Comparison of ENCODE assay signal across 17 mouse cellular contexts in genomic region chr1:180288872-180289468, GRCm38 (mm10). TPM values are rescaled to one million over a fixed set of nuclear protein-coding genes. Genes with fewer than 3 reads are reported as not detected.
A peak's percentile ranks its signal among the peaks of the same experiment; 100 is the strongest.
DNase-seq lines count a peak whose midpoint lies in the region; ATAC-seq and TF ChIP-seq lines count a peak whose summit lies in the region.
"Had no signal": no experiment of that assay in that cellular context is flagged by ENCODE, and none has a peak within 500 bp of the region (broad histone marks: within the 10 kb centered on the region; RNA-seq: fewer than 3 reads in every experiment).

No protein-coding gene starts in this region.

- no peak for TF ChIP-seq EP300 in MEL (IDR thresholded peaks at IDR 0.05; ENCODE audit: low read depth in 1 of 2, low read length in 2 of 2)

- H3K27ac ChIP-seq in kidney, postnatal 0 days, result no peak overlapping the region
- H3K27ac ChIP-seq in MEL (ENCODE audit: control insufficient read depth, low read depth, low read length), result no peak overlapping the region
- no peak overlapping the region for H3K27ac ChIP-seq in forebrain, postnatal 0 days (ENCODE audit: low read depth, low read length)
- H3K27ac ChIP-seq: forebrain, embryonic 15.5 days; liver, embryonic 14.5 days; midbrain, embryonic 12.5 days; neural tube, embryonic 12.5 days had no signal

- no peaks in the 10 kb centered on the region for H3K79me2 ChIP-seq in MEL (ENCODE audit: control insufficient read depth, insufficient read depth, low read length, poor library complexity)

- TF ChIP-seq POLR2A in MEL (IDR thresholded peaks at IDR 0.05; ENCODE audit: control insufficient read depth in 1 of 2, insufficient read depth in 1 of 2, low read depth in 1 of 2, low read length in 2 of 2, poor library complexity in 1 of 2), result no peak

- no peak overlapping the region for H3K9ac ChIP-seq in kidney, postnatal 0 days (ENCODE audit: low read depth, low read length)
- no peak overlapping the region for H3K9ac ChIP-seq in MEL (ENCODE audit: control insufficient read depth, low read depth, low read length, poor library complexity, severe bottlenecking)
- no peak overlapping the region for H3K9ac ChIP-seq in forebrain, postnatal 0 days
- H3K9ac ChIP-seq: forebrain, embryonic 15.5 days; liver, embryonic 14.5 days; midbrain, embryonic 12.5 days; neural tube, embryonic 12.5 days had no signal

- ATAC-seq in kidney, postnatal 0 days (replicated peaks; ENCODE audit: low FRiP score, low read depth), result peak; percentile 53; the same call in 1 of the 2 replicates
- ATAC-seq in forebrain, postnatal 0 days, result no peak
- ATAC-seq: forebrain, embryonic 15.5 days; inflammation-experienced regulatory T-cells, adult 6 months had no signal

- DNase-seq in kidney, postnatal 0 days (ENCODE audit: low spot score), result no peak
- no peak for DNase-seq in kidney, adult 8-10 months
- peak; percentile 26 for DNase-seq in 3134 (ENCODE audit: extremely low read depth, insufficient read length, low spot score)
- no peak for DNase-seq in MEL (ENCODE audit: low read depth, low spot score)
- DNase-seq in kidney, postnatal 4 days, result peak; percentile 38 to 61
- no peak for DNase-seq in forebrain, postnatal 0 days
- no peak for DNase-seq in embryo, embryonic 10.5 days (ENCODE audit: low spot score)
- DNase-seq: adrenal gland, adult 2 months; cerebellum, adult 8-10 months; gastrocnemius, postnatal 10 days; heart, postnatal 4 days had no signal

- peaks cover 16% of the 10 kb centered on the region for H3K4me1 ChIP-seq in kidney, postnatal 0 days (replicated peaks; ENCODE audit: insufficient read depth, low read length)
- peaks cover 3 to 21% of the 10 kb centered on the region in 2 experiments; a peak in 3 of 4 replicates for H3K4me1 ChIP-seq in MEL (ENCODE audit: control insufficient read depth in 1 of 2, insufficient read depth in 2 of 2, low read length in 2 of 2)
- no peaks in the 10 kb centered on the region for H3K4me1 ChIP-seq in forebrain, postnatal 0 days (ENCODE audit: insufficient read depth)
- H3K4me1 ChIP-seq: forebrain, embryonic 15.5 days had no signal

- no peak for TF ChIP-seq CTCF in kidney, postnatal 0 days (IDR thresholded peaks at IDR 0.05; ENCODE audit: low read depth)
- TF ChIP-seq CTCF in MEL (IDR thresholded peaks at IDR 0.05 in 2 of 3, conservative IDR thresholded peaks at IDR 0.05 in 1 of 3; ENCODE audit: control insufficient read depth in 1 of 3, insufficient read depth in 1 of 3, low read depth in 2 of 3, low read length in 3 of 3, poor library complexity in 1 of 3, severe bottlenecking in 1 of 3), result no peak
- no peak for TF ChIP-seq CTCF in forebrain, postnatal 0 days (IDR thresholded peaks at IDR 0.05; ENCODE audit: low read depth)

- no peaks in the 10 kb centered on the region for H3K36me3 ChIP-seq in kidney, postnatal 0 days (ENCODE audit: insufficient read depth, low read length)
- no peaks in the 10 kb centered on the region; a peak in 2 of 4 replicates for H3K36me3 ChIP-seq in MEL (ENCODE audit: control insufficient read depth in 1 of 2, insufficient read depth in 2 of 2, low read length in 2 of 2)
- no peaks in the 10 kb centered on the region for H3K36me3 ChIP-seq in forebrain, postnatal 0 days (ENCODE audit: insufficient read depth)
- H3K36me3 ChIP-seq: forebrain, embryonic 15.5 days; midbrain, embryonic 12.5 days; neural tube, embryonic 12.5 days had no signal

- peak overlapping the region; percentile 10; the same call in 1 of the 2 replicates for H3K4me2 ChIP-seq in kidney, postnatal 0 days (ENCODE audit: low read length)
- H3K4me2 ChIP-seq in forebrain, postnatal 0 days (ENCODE audit: low read depth), result no peak overlapping the region
- H3K4me2 ChIP-seq: forebrain, embryonic 15.5 days; heart, embryonic 11.5 days; midbrain, embryonic 12.5 days; neural tube, embryonic 12.5 days had no signal

- no peaks in the 10 kb centered on the region for H3K27me3 ChIP-seq in kidney, postnatal 0 days (ENCODE audit: insufficient read depth, low read length)
- H3K27me3 ChIP-seq in MEL (ENCODE audit: control insufficient read depth in 1 of 2, insufficient read depth in 2 of 2, low read length in 2 of 2), result no peaks in the 10 kb centered on the region; a peak in 1 of 4 replicates
- H3K27me3 ChIP-seq in forebrain, postnatal 0 days (ENCODE audit: insufficient read depth, low read length), result no peaks in the 10 kb centered on the region; the same call in 1 of the 2 replicates
- H3K27me3 ChIP-seq: forebrain, embryonic 15.5 days; neural tube, embryonic 12.5 days had no signal

- H3K9me3 ChIP-seq in kidney, postnatal 0 days (replicated peaks; ENCODE audit: low read length), result no peaks in the 10 kb centered on the region
- no peaks in the 10 kb centered on the region for H3K9me3 ChIP-seq in MEL (replicated peaks; ENCODE audit: insufficient read depth, low read length)
- no peaks in the 10 kb centered on the region for H3K9me3 ChIP-seq in forebrain, postnatal 0 days (ENCODE audit: low read length)
- H3K9me3 ChIP-seq: forebrain, embryonic 15.5 days; midbrain, embryonic 12.5 days; neural tube, embryonic 12.5 days had no signal

- no peak for TF ChIP-seq RAD21 in MEL (IDR thresholded peaks at IDR 0.05; ENCODE audit: low read depth, low read length)

- 76% methylated on average over 6 of the region's 7 CpGs for WGBS in kidney, postnatal 0 days
- WGBS in forebrain, postnatal 0 days, result 84% methylated on average over 7 of the region's 7 CpGs

- H3K4me3 ChIP-seq in kidney, postnatal 0 days (replicated peaks; ENCODE audit: low read depth, low read length), result no peak overlapping the region
- H3K4me3 ChIP-seq in MEL (ENCODE audit: control insufficient read depth in 1 of 2, insufficient read depth in 1 of 2, low read depth in 2 of 2, low read length in 2 of 2), result no peak overlapping the region
- no peak overlapping the region for H3K4me3 ChIP-seq in forebrain, postnatal 0 days (ENCODE audit: low read depth, low read length)
- H3K4me3 ChIP-seq: forebrain, embryonic 15.5 days; midbrain, embryonic 12.5 days; neural tube, embryonic 12.5 days had no signal

TF ChIP-seq in MEL, 35 proteins besides CTCF, POLR2A, EP300 and RAD21:
- TF ChIP-seq NRF1 (IDR thresholded peaks at IDR 0.05; ENCODE audit: insufficient read depth, low read depth, low read length, poor library complexity, severe bottlenecking) (peak; percentile 57), NELFE (IDR thresholded peaks at IDR 0.05; ENCODE audit: low read depth, low read length) (no peak), MEF2A (IDR thresholded peaks at IDR 0.05; ENCODE audit: extremely low read depth, insufficient replicate concordance, low read depth, low read length, poor library complexity, severe bottlenecking) (no peak), MYC (IDR thresholded peaks at IDR 0.05; ENCODE audit: low read depth, low read length) (no peak)

RNA-seq across cellular contexts. Expression of gene Psen2, which starts 25.7 kb away (rescaled TPM):
- 19.8 and 20.8 TPM in 2 replicates for polyA plus RNA-seq in kidney, postnatal 0 days (2015; fragmentation: Nextera tagmentation; extraction: Ambion mirVana)
- total RNA-seq in MEL (2012; rRNA removed), result 37.0 and 39.2 TPM in 2 replicates
- 10 to 100 TPM in 1 of 2 experiments, not detected in 1; 35.0 TPM for polyA plus RNA-seq in MEL (2012; ENCODE audit: insufficient read depth in 1 of 2, insufficient read length in 2 of 2, low read depth in 1 of 2, low replicate concordance in 2 of 2, missing spikeins in 1 of 2)
- 18.9 and 22.8 TPM in 2 replicates for total RNA-seq in forebrain, postnatal 0 days (2014; rRNA removed)
- polyA plus RNA-seq in forebrain, postnatal 0 days (2015; fragmentation: Nextera tagmentation; extraction: Ambion mirVana), result 16.0 and 17.9 TPM in 2 replicates

RNA-seq across cellular contexts. Expression of gene Itpkb, which starts 41.3 kb away (rescaled TPM):
- polyA plus RNA-seq in kidney, postnatal 0 days (2015; fragmentation: Nextera tagmentation; extraction: Ambion mirVana), result 6.8 and 7.1 TPM in 2 replicates
- total RNA-seq in MEL (2012; rRNA removed), result 3.4 and 3.7 TPM in 2 replicates
- polyA plus RNA-seq in MEL (2012; ENCODE audit: insufficient read depth in 1 of 2, insufficient read length in 2 of 2, low read depth in 1 of 2, low replicate concordance in 2 of 2, missing spikeins in 1 of 2), result 1 to 10 TPM in 1 of 2 experiments, not detected in 1; 9.2 TPM
- 6.4 and 6.5 TPM in 2 replicates for total RNA-seq in forebrain, postnatal 0 days (2014; rRNA removed)
- polyA plus RNA-seq in forebrain, postnatal 0 days (2015; fragmentation: Nextera tagmentation; extraction: Ambion mirVana), result 1.3 and 1.9 TPM in 2 replicates

Comparison
In these comparisons a context has a peak if more than half of its experiments do, and no peak if none do; other contexts are left out.
1. DNase-seq: peak in 3134 (single experiment) and kidney, postnatal 4 days (2 of 2); none in kidney, postnatal 0 days (single experiment), kidney, adult 8-10 months (0 of 2), MEL (single experiment), forebrain, postnatal 0 days (single experiment) and embryo, embryonic 10.5 days (single experiment).